Mouse (Mus musculus): ENCODE results near the gene Cacna2d2. TPM values are rescaled to one million over a fixed set of nuclear protein-coding genes. Genes with fewer than 3 reads are reported as not detected.

The Cacna2d2 gene
- total RNA-seq, 2 experiments from 2014 or later, result 33.8 to 37.8 TPM

GRCm38 (mm10) chr9:107521190-107521589 lies 121.8 kb downstream of the Cacna2d2 start:
- intact Hi-C loops (cut with DNase I), result no loop called here
- DNase-seq (ENCODE audit: extremely low spot score in 1 of 2, low spot score in 2 of 2), result no peak

- intact Hi-C loops (cut with DNase I), result no loop called here
- DNase-seq (ENCODE audit: extremely low spot score in 1 of 2, low spot score in 2 of 2), result no peak
Measured at GRCm38 (mm10) chr9:107521711-107522399, 122.4 kb downstream of the Cacna2d2 start.

GRCm38 (mm10) chr9:107522400-107522711 lies 122.9 kb downstream of the Cacna2d2 start:
- intact Hi-C loops (cut with DNase I), result no loop called here
- DNase-seq (ENCODE audit: extremely low spot score in 1 of 2, low spot score in 2 of 2), result no peak

- peak; percentile 76 to 84 for DNase-seq (ENCODE audit: extremely low spot score in 1 of 2, low spot score in 2 of 2)
- intact Hi-C loops (cut with DNase I), result no loop called here
Measured at GRCm38 (mm10) chr9:107526198-107527026, 127.0 kb downstream of the Cacna2d2 start.

- intact Hi-C loops (cut with DNase I), result loop anchor here (10.0 kb wide), 1 partner anchor 649 kb away; the partner anchor contains the start of gene Rbm15b
Measured at GRCm38 (mm10) chr9:107533791-107534407, 134.5 kb downstream of the Cacna2d2 start, which contains the start of gene Tmem115. Gene Tmem115, plus strand, starts transcription at chr9:107533945.

GRCm38 (mm10) chr9:107534408-107535202 lies 135.2 kb downstream of the Cacna2d2 start:
- intact Hi-C loops (cut with DNase I), result loop anchor here (10.0 kb wide), 1 partner anchor 650 kb away; the partner anchor contains the start of gene Rbm15b
- peak in 1 of 2 experiments; percentile 65 for DNase-seq (ENCODE audit: extremely low spot score in 1 of 2, low spot score in 2 of 2)

More at GRCm38 (mm10) chr9:107533791-107534407, 134.5 kb downstream of the Cacna2d2 start, which contains the start of gene Tmem115:
- peak; percentile 95 for DNase-seq (ENCODE audit: extremely low spot score in 1 of 2, low spot score in 2 of 2)

- intact Hi-C loops (cut with DNase I), result loop anchor here (10.0 kb wide), 1 partner anchor 653 kb away; the partner anchor contains the start of gene Rbm15b
- no peak for DNase-seq (ENCODE audit: extremely low spot score in 1 of 2, low spot score in 2 of 2)
Measured at GRCm38 (mm10) chr9:107538231-107538630, 138.8 kb downstream of the Cacna2d2 start.

GRCm38 (mm10) chr9:107538711-107539110 lies 139.3 kb downstream of the Cacna2d2 start:
- DNase-seq (ENCODE audit: extremely low spot score in 1 of 2, low spot score in 2 of 2), result no peak
- intact Hi-C loops (cut with DNase I), result loop anchor here (10.0 kb wide), 1 partner anchor 654 kb away; the partner anchor contains the start of gene Rbm15b

GRCm38 (mm10) chr9:107539940-107540339 lies 140.5 kb downstream of the Cacna2d2 start:
- intact Hi-C loops (cut with DNase I), result loop anchor here (10.0 kb wide), 1 partner anchor 655 kb away; the partner anchor contains the start of gene Rbm15b
- DNase-seq (ENCODE audit: extremely low spot score in 1 of 2, low spot score in 2 of 2), result no peak

- no peak for DNase-seq (ENCODE audit: extremely low spot score in 1 of 2, low spot score in 2 of 2)
- intact Hi-C loops (cut with DNase I), result no loop called here
Measured at GRCm38 (mm10) chr9:107540420-107540819, 141.0 kb downstream of the Cacna2d2 start.

- intact Hi-C loops (cut with DNase I), result no loop called here
- DNase-seq (ENCODE audit: extremely low spot score in 1 of 2, low spot score in 2 of 2), result no peak
Measured at GRCm38 (mm10) chr9:107541005-107541404, 141.6 kb downstream of the Cacna2d2 start.

- DNase-seq (ENCODE audit: extremely low spot score in 1 of 2, low spot score in 2 of 2), result peak; percentile 92 to 95
- intact Hi-C loops (cut with DNase I), result no loop called here
Measured at GRCm38 (mm10) chr9:107541474-107542351, 142.3 kb downstream of the Cacna2d2 start, which contains the start of the genes Cyb561d2 and Nprl2. Gene Cyb561d2, minus strand, starts transcription at chr9:107542193. Gene Nprl2, plus strand, starts transcription at chr9:107542226.

- intact Hi-C loops (cut with DNase I), result no loop called here
Measured at GRCm38 (mm10) chr9:107542352-107542686, 142.9 kb downstream of the Cacna2d2 start.

GRCm38 (mm10) chr9:107542721-107543120 lies 143.3 kb downstream of the Cacna2d2 start:
- DNase-seq (ENCODE audit: extremely low spot score in 1 of 2, low spot score in 2 of 2), result no peak
- intact Hi-C loops (cut with DNase I), result no loop called here

More at GRCm38 (mm10) chr9:107542352-107542686, 142.9 kb downstream of the Cacna2d2 start:
- no peak for DNase-seq (ENCODE audit: extremely low spot score in 1 of 2, low spot score in 2 of 2)

- DNase-seq (ENCODE audit: extremely low spot score in 1 of 2, low spot score in 2 of 2), result no peak
- intact Hi-C loops (cut with DNase I), result no loop called here
Measured at GRCm38 (mm10) chr9:107543299-107543698, 143.9 kb downstream of the Cacna2d2 start.

GRCm38 (mm10) chr9:107544196-107544700 lies 144.8 kb downstream of the Cacna2d2 start:
- DNase-seq (ENCODE audit: extremely low spot score in 1 of 2, low spot score in 2 of 2), result no peak
- intact Hi-C loops (cut with DNase I), result no loop called here

GRCm38 (mm10) chr9:107544729-107545128 lies 145.3 kb downstream of the Cacna2d2 start:
- intact Hi-C loops (cut with DNase I), result no loop called here
- no peak for DNase-seq (ENCODE audit: extremely low spot score in 1 of 2, low spot score in 2 of 2)
